Mouse (Mus musculus): ENCODE data around the gene Synpo2.

DNA sequence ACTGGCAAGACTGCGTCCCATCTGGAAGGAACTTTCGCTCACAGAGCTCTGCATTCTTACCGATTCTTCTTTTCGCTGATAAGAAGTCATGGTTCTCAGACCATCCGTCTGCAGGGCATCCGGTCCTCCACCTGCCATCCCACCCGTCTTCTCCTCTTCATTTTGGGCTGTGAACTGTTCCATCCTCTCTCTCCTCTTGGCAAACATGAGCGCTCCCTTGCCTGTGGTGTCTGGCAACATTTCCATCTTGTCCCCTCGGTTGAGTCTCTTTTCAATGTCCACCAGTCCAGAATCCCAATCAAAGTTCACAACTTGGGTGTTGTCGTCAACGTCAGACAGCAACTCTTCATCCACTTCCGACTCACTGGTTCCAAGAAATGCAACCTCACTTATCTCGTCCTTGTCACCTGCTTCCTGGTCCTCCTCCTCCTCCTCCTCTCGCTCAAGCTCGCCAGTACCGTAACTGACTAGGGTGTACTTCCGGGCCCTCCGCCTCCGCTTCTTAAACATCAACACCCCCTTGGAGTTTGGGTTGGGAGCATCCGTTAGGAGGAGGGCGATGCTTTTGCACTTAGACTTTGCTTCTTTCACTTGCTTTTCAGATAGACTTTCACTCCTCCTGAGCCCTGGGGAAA lies 121.8 kb downstream of the Synpo2 start:
- no peak for TF ChIP-seq CTCF (IDR thresholded peaks at IDR 0.05; ENCODE audit: low read depth)
- no peak for TF ChIP-seq EP300 (IDR thresholded peaks at IDR 0.05; ENCODE audit: low read depth)

All from liver, embryonic 14.5 days (tissue).